Mouse (Mus musculus) heart, embryonic 16.5 days (tissue): ENCODE results near the gene Gcnt4. TPM values are rescaled to one million over a fixed set of nuclear protein-coding genes. Genes with fewer than 3 reads are reported as not detected.
"Not testable (repeated sequence)": the region's sequence is repeated elsewhere in the genome, so short reads cannot be mapped to it uniquely, and the experiment has no call there.

Source experiments
- ATAC-seq: fragments of 200-750 bp; cut with Nextera tagmentation; replicated peaks from 2 replicates; pipeline ENCODE4 v1.8.0; 2017; ENCODE audit warnings: moderate number of reproducible peaks; ENCODE audit not compliant: insufficient read depth, low FRiP score; ENCODE audit errors: extremely low read depth
- H3K27ac ChIP-seq: fragments of 300-500 bp; sonication (generic); 2 replicates; pipeline ENCODE4 v1.5.1; 2014; ENCODE audit warnings: mild to moderate bottlenecking, low read length, control low read depth, moderate library complexity
- H3K27me3 ChIP-seq: fragments of 300-500 bp; sonication (generic); 2 replicates; pipeline ENCODE4 v1.6.1; 2014; ENCODE audit warnings: low read length, mixed read lengths; ENCODE audit not compliant: control insufficient read depth, insufficient read depth
- H3K36me3 ChIP-seq: fragments of 300-500 bp; sonication (generic); 2 replicates; pipeline ENCODE4 v1.6.1; 2014; ENCODE audit not compliant: control insufficient read depth, insufficient read depth
- H3K4me1 ChIP-seq: fragments of 300-500 bp; sonication (generic); 2 replicates; pipeline ENCODE4 v1.6.1; 2014; ENCODE audit warnings: low read length, mixed read lengths; ENCODE audit not compliant: control insufficient read depth, insufficient read depth
- H3K4me2 ChIP-seq: fragments of 300-500 bp; sonication (generic); 2 replicates; pipeline ENCODE4 v1.6.1; 2014; ENCODE audit warnings: low read depth, mild to moderate bottlenecking, control low read depth, low read length
- H3K4me3 ChIP-seq: fragments of 300-500 bp; sonication (generic); 2 replicates; pipeline ENCODE4 v1.5.1; 2014; ENCODE audit warnings: mild to moderate bottlenecking, control low read depth, low read length
- H3K9ac ChIP-seq: fragments of 300-500 bp; sonication (generic); 2 replicates; pipeline ENCODE4 v1.6.1; 2014; ENCODE audit warnings: low read length, control low read depth
- H3K9me3 ChIP-seq: fragments of 300-500 bp; sonication (generic); replicated peaks from 2 replicates; pipeline ENCODE4 v1.6.1; 2016; ENCODE audit warnings: low read length; ENCODE audit not compliant: control insufficient read depth
- WGBS: fragments of 180-500 bp; shearing (Covaris S2); extraction: QIAGEN DNeasy Blood & Tissue Kit; methylation state at CpG from one replicate; pipeline ENCODE4 v1.1.7; 2014; 5-methylcytosine and 5-hydroxymethylcytosine counted together
- polyA plus RNA-seq: library from polyadenylated mRNA; unstranded; fragments of >200 nt; fragmentation: Nextera tagmentation; extraction: Ambion mirVana; gene quantifications from 2 replicates; pipeline ENCODE4 v1.2.1, GENCODE M21; 2015

Gene Gcnt4
- polyA plus RNA-seq, 1 experiment from 2014 or later, result 0.41 TPM

DNA sequence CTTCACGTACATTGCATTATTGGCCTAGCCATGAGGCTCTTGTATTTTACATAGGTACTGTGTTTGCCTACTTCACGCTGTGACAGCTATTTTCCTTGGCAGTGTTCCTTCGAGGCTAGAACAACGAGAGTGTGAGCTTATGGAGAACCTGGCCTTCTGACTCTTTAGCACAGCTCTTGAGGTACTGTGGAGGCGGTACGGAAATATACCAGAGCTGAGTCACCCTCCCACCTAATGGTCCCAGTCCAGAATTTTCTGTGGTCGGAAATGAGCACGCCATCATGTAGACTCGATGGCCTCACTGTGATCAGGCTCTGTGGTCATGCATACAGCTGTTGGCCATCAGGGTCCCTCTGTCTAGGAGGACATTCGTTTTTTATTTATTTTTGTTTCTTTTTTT lies 15.2 kb downstream of the Gcnt4 start:
- Histone ChIP-seq H3K27ac (no peak overlapping the region), H3K9me3 (no peaks in the 10 kb centered on the region), H3K4me1 (0 out of 2 replicates have a peak, but pooled peaks cover 6% of the 10 kb centered on the region), H3K4me2 (no peak overlapping the region), H3K27me3 (no peaks in the 10 kb centered on the region), H3K4me3 (no peak overlapping the region), H3K36me3 (no peaks in the 10 kb centered on the region), H3K9ac (no peak overlapping the region)
- WGBS, result 74% methylated on average over 10 of the region's 10 CpGs
- ATAC-seq, result no peak

GRCm38 (mm10) chr13:96941481-96941880 lies 17.0 kb downstream of the Gcnt4 start:
- ATAC-seq, H3K36me3 ChIP-seq, H3K27ac ChIP-seq, H3K27me3 ChIP-seq, H3K4me2 ChIP-seq, H3K4me1 ChIP-seq, H3K9me3 ChIP-seq, H3K4me3 ChIP-seq, H3K9ac ChIP-seq: not testable (repeated sequence)
- WGBS, result 83% methylated on average over 11 of the region's 11 CpGs

DNA sequence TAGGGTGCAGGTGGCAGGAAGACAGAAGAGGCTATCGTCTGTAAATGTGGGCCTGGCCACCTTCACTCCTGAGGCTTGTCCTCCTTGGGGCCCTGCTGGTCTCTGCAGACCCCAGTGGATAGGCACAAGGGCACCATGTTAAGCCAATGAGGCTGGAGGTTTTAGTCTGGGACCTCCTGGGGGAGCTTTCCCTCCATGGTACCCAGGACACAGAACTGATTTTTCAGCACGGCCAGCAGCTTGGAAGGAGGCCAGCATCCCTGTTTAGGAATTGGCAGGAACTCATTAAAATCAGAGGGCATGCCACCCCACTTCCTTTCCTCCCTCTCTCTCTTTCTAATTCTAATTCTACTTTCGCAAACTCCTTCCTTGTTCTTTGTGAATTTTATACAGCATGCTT lies 19.1 kb downstream of the Gcnt4 start:
- H3K4me2 ChIP-seq, result no peak overlapping the region
- no peaks in the 10 kb centered on the region for H3K36me3 ChIP-seq
- H3K27me3 ChIP-seq, result no peaks in the 10 kb centered on the region
- H3K27ac ChIP-seq, result no peak overlapping the region
- H3K4me1 ChIP-seq, result 0 out of 2 replicates have a peak, but pooled peaks cover 6% of the 10 kb centered on the region
- WGBS, result 30% methylated on average over 3 of the region's 3 CpGs
- H3K4me3 ChIP-seq, result no peak overlapping the region
- no peak for ATAC-seq
- no peak overlapping the region for H3K9ac ChIP-seq
- no peaks in the 10 kb centered on the region for H3K9me3 ChIP-seq

DNA sequence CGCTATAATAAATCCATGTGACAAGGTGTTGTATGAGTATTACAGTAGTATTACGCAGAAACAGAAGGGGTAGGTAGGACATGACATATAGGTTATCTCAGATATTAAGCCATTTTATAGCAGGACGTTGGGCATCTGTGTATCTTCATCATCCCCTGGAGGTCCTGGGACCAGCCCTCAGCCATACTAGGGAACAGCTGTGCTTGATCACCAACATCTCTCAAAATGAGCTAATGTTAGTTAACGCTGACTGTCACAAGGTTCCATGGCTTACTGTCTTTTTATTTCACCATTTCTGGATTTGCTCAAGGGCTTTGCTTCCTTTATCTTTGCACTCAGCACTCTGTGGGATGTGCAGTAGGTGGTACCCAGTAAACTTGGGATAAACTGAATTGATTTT lies 21.3 kb downstream of the Gcnt4 start:
- Histone ChIP-seq H3K36me3 (no peaks in the 10 kb centered on the region), H3K9me3 (no peaks in the 10 kb centered on the region), H3K4me1 (0 out of 2 replicates have a peak, but pooled peaks cover 6% of the 10 kb centered on the region), H3K27me3 (no peaks in the 10 kb centered on the region), H3K4me3 (no peak overlapping the region), H3K4me2 (no peak overlapping the region), H3K27ac (no peak overlapping the region), H3K9ac (no peak overlapping the region)
- no peak for ATAC-seq
- WGBS, result 75% methylated on average over 4 of the region's 4 CpGs

GRCm38 (mm10) chr13:96947722-96948121 lies 23.2 kb downstream of the Gcnt4 start:
- ATAC-seq, result no peak
- Histone ChIP-seq H3K9me3 (no peaks in the 10 kb centered on the region), H3K27ac (no peak overlapping the region), H3K27me3 (no peaks in the 10 kb centered on the region), H3K9ac (no peak overlapping the region), H3K4me2 (no peak overlapping the region), H3K4me3 (no peak overlapping the region), H3K36me3 (no peaks in the 10 kb centered on the region), H3K4me1 (0 out of 2 replicates have a peak, but pooled peaks cover 6% of the 10 kb centered on the region)
- 83% methylated on average over 7 of the region's 7 CpGs for WGBS

DNA sequence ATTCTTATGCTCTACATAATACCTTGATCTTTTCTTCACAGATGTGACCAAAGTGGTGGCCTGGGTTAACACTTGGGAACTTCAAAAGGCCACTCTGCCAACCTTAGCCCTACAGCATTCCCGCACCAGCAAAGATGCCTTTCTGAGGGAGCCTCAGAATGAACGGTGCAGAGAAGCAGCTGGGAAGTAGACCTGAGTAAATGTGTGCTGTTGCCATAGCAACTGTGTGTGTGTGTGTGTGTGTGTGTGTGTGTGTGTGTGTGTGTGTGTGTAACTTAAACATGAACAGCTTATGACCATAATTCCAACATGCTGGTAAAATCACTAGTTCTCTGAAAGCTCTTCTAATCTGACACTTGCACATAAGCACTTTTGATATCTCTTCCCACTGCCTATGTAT lies 27.4 kb downstream of the Gcnt4 start:
- 62% methylated on average over 2 of the region's 2 CpGs for WGBS
- no peak for ATAC-seq
- Histone ChIP-seq H3K4me3 (no peak overlapping the region), H3K27me3 (no peaks in the 10 kb centered on the region), H3K9ac (no peak overlapping the region), H3K4me1 (no peaks in the 10 kb centered on the region), H3K27ac (no peak overlapping the region), H3K9me3 (no peaks in the 10 kb centered on the region), H3K36me3 (no peaks in the 10 kb centered on the region), H3K4me2 (no peak overlapping the region)

DNA sequence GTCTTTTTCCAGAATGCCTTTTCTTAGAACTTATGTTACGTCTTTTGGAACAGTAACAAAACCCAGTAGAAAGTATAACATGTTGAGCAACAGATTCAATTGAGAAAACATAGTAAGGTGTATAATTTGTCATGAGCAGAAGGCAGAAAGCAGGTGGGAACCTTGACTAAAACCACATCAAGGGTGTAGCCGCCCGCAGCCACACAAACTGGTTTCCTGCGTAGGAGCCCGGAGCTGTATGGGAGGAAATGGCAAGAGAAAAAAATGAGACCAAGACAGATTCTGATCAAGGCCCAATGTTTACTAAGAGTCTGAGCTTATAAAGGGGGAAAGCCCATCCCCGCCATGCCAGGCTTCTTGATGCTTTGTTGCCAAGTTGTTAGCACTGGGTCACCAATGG lies 32.0 kb downstream of the Gcnt4 start:
- H3K9me3 ChIP-seq, result no peaks in the 10 kb centered on the region
- no peak for ATAC-seq
- WGBS, result 70% methylated on average over 6 of the region's 6 CpGs
- H3K27ac ChIP-seq, result no peak overlapping the region
- no peak overlapping the region for H3K4me2 ChIP-seq
- no peak overlapping the region for H3K9ac ChIP-seq
- no peaks in the 10 kb centered on the region for H3K36me3 ChIP-seq
- H3K27me3 ChIP-seq, result no peaks in the 10 kb centered on the region
- no peaks in the 10 kb centered on the region for H3K4me1 ChIP-seq
- H3K4me3 ChIP-seq, result no peak overlapping the region

DNA sequence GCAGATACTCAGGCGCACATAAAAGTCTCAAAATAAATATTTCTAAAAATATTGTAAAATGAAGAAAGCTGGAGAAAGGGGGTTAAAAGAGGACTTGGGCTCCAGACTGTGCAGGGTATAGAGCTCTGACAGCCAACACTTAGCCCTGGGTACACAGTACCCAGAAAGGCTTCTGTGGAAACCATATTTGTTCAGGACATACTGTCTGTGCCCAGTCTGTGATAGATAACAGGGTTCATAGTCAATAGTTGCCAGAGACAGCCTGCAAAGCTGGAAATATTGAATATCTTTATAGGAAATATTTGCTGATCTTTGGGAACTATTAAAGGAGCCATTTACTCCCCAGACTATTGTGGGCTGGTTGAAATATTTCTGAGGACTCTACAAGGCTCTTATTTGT lies 35.5 kb downstream of the Gcnt4 start:
- no peak for ATAC-seq

DNA sequence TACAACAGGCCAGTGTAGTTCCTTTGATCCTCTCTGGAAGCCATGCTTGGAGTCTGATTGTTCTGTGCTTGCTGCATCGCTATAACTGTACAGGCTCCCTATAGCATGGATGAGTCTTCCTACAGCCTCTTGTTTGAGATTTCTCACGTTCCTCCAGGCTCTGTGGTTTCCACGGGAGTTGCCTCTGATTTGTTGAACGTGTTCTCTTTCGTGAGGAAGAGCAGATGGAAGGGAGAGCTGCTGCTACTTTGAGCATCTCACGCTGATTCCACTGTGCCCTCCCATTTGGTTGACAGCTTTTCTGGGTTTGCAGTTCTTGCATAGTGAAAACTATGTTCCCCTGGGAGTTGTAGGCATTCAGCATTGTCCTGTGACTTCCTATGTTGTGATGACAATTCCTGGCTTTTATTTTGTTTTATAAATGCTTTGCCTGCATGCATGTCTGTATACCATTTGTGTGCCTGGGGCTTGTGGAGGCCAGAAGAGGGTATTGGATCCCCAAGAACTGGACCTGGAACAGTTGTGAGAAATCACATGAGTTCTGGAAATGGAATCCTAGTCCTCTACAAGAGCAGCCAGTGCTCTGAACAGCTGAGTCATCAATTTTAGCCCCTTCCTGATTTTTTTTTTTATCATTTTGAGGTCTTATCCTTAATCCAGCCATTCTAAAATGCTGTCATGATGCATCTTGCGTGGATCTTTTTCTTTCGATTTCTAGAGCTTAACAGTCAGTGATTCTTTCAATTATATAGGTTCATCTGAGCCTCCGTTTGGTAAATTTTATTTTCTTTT lies 37.1 kb downstream of the Gcnt4 start:
- H3K9me3 ChIP-seq, result no peaks in the 10 kb centered on the region
- 73% methylated on average over 9 of the region's 9 CpGs for WGBS

More for the DNA sequence above, 35.5 kb downstream of the Gcnt4 start:
- no peaks in the 10 kb centered on the region for H3K4me1 ChIP-seq
- H3K27me3 ChIP-seq, result no peaks in the 10 kb centered on the region
- no peaks in the 10 kb centered on the region for H3K9me3 ChIP-seq
- H3K27ac ChIP-seq, result no peak overlapping the region
- 95% methylated on average over 1 of the region's 1 CpGs for WGBS
- no peaks in the 10 kb centered on the region for H3K36me3 ChIP-seq
- no peak overlapping the region for H3K9ac ChIP-seq
- no peak overlapping the region for H3K4me3 ChIP-seq
- no peak overlapping the region for H3K4me2 ChIP-seq

More for the DNA sequence above, 37.1 kb downstream of the Gcnt4 start:
- Histone ChIP-seq H3K27ac (no peak overlapping the region), H3K27me3 (no peaks in the 10 kb centered on the region), H3K36me3 (no peaks in the 10 kb centered on the region), H3K4me2 (no peak overlapping the region), H3K4me3 (no peak overlapping the region), H3K9ac (no peak overlapping the region), H3K4me1 (no peaks in the 10 kb centered on the region)
- ATAC-seq, result no peak
